Mouse (Mus musculus) spleen, adult 12 weeks (tissue): ENCODE measurements around the gene Pdgfra.

Experiments used
- DNase-seq: peaks from one replicate; pipeline ENCODE4 v3.0.0; 2022; ENCODE audit warnings: low spot score

Pdgfra gene

DNA sequence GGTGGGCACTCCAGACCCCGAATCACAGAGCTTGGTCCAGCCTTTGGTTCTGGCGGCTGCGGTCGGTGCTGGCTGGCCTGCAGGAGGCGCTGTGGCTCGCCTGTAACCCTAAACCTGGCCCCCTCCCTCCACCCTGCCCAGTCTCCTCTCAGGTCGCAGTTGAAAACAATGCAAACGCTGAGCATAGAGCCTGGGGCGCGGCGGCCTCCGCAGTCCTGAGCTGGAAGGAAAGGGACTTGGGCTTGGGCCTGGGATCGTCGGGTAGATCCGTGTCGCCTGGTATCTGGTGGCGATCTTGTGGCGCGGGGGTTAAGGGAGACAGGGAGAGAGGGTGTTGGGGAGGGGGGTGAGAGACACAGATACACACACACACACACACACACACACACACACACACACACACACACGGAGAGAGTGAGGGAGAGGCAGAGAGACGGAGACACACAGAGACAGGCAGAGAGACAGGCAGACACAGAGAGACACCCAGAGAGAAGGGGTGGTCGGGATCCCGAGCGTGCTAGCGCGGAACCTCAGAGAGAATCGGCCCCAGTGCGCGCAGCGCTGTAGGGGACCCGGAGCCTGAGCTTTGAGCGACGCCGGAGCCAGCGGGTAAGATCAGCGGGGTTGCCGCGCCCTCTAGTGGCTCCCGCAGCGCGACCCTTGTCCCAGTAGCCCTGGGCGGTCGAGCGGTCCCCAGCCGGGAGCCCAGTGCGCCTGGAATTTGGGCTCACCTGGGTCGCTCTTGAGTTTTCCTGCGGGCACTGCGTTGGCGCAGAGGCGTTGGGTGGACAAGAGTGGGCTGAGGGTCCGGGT, 3.9 kb downstream of the Pdgfra start:
- DNase-seq, result peak; percentile 16

- DNase-seq, result no peak
Observed at GRCm38 (mm10) chr5:75156554-75157036, 4.5 kb downstream of the Pdgfra start.

DNA sequence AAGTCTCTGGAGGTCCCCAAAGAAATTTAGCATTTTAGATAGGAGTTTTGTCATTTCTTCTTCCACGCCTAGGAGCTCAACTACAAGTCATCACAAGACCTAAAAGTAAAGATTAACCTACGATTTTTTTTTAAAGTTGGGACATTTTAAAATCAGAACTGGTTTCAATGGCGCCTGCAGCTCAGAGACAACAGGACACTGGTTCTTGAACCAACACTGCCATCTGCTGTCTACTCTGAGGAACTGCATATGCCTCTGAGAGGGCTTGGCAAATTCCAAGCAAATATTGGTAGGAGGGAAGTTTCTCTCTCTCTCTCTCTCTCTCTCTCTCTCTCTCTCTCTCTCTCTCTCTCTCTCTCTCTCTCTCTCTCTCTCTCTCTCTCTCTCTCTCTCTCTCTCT, 4.9 kb downstream of the Pdgfra start:
- DNase-seq, result no peak

DNA sequence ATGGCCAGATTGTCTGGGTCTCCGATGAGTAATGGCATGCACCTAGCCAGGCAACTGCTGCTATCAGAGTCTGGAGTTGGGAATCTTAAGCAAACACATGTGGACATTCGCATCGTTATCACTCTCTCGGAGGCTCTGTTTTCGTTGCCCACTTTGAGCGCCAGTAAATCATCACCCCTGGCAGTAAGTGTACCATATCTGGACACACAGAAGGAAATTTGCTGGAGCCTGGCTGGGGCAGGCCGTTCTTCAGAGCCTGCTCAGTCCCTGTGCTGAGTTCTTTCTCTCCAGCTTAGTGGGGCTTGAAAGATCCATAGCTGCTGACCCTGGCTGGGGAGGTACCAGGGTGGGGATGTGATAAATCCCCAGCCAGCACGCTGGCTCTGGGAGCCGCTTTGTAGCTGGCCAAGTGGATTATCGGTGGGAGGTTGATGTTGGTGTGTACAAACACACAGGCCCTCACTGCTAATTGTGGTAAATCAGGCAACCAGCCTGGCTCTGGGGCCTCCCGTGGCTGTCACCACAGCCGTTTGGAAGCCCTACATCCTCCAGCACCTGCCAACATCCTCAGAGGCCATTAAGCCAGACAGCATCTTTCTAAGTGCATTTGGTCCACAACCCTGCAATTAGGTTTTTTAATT, 8.6 kb downstream of the Pdgfra start:
- no peak for DNase-seq

DNA sequence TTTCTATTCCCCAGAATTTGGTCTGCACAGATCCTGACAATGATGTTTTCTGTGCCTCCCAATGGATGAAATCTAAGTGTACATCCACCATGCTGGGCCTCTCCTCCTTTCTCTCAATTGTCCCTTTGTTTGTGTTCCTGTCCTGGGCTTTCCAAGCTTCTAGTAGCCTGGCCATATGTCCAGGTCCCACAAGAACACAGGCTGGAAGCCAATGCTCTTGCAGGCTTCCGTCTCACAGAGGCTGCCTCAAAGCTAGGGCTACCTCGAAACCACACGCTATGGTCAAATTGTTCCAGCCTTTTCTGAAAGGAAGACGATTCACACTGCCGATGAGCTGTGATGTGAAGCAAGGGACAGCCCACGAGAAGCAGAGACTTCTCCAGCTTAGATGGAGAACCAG, 9.5 kb downstream of the Pdgfra start:
- DNase-seq, result no peak

DNA sequence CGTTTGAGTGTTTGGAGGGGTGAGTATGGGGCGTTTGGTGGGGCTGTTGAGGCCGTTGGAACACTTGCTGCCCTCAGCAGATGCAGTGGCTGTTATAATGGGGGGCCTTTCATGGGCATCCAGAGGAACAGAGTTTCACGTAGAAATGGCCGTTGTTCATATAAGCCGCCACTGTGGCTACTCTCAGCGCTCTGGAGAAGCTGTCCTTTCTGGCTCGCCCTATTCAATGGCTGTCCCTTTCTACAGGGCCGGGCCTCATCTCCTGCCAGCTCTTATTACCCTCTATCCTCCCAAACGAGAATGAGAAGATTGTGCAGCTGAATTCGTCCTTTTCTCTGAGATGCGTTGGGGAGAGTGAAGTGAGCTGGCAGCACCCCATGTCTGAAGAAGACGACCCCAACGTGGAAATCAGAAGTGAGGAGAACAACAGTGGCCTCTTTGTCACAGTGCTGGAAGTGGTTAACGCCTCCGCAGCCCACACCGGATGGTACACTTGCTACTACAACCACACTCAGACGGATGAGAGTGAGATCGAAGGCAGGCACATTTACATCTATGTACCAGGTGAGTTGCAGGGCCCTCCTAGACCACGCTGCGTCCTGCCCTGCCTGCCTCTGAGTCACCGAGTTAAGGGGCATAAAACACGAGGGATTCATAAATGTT, 11.3 kb downstream of the Pdgfra start:
- DNase-seq, result no peak

GRCm38 (mm10) chr5:75164688-75165087, 12.6 kb downstream of the Pdgfra start:
- DNase-seq, result no peak

DNA sequence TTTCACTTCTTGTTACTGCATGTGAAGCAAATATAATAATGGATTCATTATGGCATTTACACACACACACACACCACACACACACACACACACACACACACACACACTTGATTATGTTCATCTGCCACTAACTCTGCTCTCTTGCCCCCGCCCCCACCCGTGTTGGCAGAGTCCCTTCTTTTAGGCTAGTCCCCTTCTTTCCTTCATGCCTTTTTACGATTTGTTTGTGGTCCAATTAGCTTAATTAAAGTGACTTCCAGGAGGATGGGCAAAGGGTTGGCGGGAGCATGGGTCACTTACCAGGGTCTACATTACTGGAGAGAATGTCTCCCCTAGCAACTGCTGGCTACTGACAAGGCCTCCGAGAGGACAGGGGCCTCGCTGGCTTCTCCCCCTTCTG, 17.7 kb downstream of the Pdgfra start:
- DNase-seq, result no peak

- DNase-seq, result no peak
Observed at GRCm38 (mm10) chr5:75171859-75172258, 19.8 kb downstream of the Pdgfra start.

- DNase-seq, result no peak
Observed at GRCm38 (mm10) chr5:75179249-75179648, 27.2 kb downstream of the Pdgfra start.

DNA sequence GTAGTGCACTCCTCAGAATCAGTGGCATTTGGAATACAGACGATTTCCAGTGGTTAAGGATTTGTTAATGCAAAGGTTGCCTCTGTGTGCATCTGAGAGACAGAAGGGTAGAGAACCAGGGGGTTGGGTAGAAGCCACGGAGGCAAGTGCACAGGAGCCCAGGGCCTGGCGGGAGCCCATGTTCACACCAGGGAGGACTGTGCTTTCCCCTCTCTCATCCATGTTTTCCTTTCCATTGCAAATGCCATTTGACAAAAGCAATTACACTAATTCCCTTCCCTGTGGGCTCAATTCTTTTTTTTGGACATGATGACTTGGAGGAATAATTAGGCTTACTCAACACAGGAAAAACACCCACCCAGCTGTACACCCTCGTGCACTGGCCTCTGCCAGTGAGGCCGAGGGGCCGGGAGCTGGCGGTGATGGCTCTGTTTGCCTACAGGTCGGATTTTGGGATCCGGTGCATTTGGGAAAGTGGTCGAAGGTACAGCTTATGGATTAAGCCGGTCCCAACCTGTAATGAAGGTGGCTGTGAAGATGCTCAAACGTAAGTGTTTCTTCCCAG, 27.7 kb downstream of the Pdgfra start:
- no peak for DNase-seq

- no peak for DNase-seq
Observed at GRCm38 (mm10) chr5:75183653-75184052, 31.6 kb downstream of the Pdgfra start.

DNA sequence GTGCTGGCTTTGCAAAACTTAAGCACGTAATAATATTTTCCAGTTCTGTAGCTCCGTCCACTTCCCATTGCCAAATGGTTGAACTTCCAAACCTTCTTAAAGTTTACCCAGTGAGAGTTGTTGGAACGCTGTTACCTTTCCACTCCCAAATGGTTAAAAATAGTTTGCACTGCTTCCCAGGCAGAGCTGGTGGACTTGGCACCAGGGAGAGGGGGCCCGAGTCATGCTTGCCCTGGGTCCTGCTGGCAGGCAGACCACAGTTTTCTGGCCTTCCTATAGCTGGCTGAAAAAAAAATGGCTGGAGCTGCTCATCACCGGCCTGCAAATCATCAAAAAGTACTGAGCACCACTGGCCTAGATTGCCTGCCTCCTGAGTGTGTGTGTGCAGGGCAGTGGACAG, 32.0 kb downstream of the Pdgfra start:
- no peak for DNase-seq

DNA sequence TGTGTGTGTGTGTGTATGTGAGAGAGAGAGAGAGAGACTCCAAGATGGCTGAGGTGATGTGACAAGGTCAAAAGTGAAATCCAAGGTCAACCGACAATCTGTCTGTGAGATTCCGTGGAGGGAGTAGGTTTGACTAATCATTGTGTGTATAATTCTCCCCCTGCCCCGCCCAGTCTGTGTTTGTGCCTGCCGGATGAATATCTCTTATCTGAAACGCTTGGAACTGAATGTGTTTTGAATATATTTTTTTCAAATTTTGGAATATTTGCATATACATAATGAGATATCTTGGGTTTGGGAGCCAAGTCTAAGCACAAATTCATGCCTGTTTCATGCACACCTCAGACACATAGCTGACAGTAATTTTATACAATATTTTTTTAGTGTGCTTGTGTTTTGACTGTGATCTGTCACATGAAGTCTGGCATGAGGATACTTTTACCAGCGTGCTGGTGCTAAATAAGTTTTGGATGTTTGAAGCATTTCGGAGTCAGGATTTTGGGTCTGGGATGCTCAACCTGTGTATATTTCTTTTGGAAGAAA, 32.7 kb downstream of the Pdgfra start:
- DNase-seq, result no peak

- DNase-seq, result no peak
Observed at GRCm38 (mm10) chr5:75185584-75185983, 33.5 kb downstream of the Pdgfra start.

GRCm38 (mm10) chr5:75189319-75189987, 37.4 kb downstream of the Pdgfra start:
- no peak for DNase-seq

DNA sequence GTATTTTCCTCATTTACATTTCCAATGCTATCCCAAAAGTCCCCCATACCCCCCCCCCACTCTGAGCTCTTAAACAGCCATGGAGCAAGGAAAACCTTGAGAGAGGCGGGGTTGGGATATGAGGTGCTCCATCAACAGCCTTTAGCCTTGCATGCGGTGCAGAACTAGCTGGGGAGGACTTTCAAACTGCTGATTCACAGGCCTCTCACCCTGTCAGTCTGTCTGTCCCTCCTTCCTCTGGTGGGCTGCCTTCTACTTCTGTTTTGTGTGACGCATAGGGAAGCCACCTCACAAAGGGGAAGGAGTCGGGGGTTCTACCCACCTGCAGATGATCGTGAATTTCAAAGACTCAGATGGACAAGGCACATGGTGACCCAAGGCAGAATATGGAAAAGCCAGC, 41.0 kb downstream of the Pdgfra start:
- DNase-seq, result no peak

GRCm38 (mm10) chr5:75198413-75198812, 46.3 kb downstream of the Pdgfra start:
- no peak for DNase-seq

DNA sequence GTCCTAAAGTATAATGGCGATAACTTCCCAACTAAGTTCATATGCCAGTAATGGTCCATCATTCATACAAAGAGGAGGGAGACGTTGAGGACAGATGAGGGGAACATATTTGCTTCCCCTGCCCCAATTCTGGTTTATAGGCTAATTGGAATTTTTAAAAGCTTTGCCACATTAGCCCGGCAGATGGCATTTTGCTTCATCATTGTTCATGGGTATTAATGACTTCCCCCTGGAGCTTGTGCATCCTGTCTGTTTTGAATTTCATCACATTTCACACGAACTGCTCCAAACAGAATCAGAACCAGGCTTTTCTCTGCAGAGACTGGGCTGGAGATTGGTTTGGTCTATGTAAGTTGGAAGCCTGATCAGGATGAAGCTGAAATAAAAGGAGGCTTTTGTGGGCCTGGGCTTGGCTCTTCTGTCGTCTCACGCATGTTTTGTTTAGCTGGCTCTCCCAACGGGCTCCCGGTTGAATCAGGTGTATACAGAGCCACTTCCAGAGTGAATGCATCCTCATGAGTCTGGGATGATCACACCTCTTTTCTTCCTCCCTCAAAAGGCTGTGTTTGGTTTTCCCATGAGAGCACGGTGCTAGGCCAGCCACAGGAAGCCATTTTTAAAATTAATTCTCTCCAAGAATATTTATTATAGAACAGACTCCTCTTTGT, 47.7 kb downstream of the Pdgfra start:
- DNase-seq, result no peak

DNA sequence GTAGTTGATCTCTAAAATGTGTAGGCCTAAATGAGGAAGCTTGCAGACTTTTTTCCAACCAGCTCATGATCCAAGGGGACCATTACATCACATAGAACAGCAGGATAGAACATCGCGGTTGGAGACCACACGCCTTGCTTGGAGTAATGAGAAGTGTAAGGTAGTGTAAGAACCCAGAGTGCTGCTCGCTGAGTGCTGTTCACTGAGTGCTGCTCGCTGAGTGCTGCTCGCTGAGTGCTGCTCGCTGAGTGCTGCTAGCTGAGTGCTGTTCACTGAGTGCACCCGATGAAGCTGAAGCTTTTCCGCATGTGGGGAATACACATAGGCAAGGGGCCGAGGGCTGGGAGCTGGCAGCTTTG, 48.3 kb downstream of the Pdgfra start:
- no peak for DNase-seq

DNA sequence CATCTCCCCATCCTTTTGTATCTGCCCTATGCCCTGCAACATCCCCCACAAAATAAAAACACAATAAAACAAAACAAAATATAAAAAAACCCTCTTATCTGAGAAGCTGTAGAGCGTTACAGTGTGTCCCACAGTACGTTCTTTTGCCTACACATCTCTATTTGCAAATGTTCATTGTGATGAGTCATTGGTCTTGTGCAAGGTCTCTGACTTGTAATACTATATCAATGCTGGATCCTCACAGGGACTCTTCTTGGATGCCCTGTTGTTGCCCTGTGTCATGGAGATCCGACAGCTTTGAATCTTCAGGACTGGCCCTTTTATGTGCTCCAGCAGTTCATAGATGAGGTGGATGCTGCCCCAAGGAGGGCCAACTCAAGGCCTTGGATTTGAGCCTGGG, 55.8 kb downstream of the Pdgfra start:
- DNase-seq, result no peak
